Mouse (Mus musculus) adrenal gland, postnatal 14 days (tissue): Measurements from ENCODE around the gene Ell3. TPM values are rescaled to one million over a fixed set of nuclear protein-coding genes. Genes with fewer than 3 reads are reported as not detected.
A peak's percentile ranks its signal among the peaks of the same experiment; 100 is the strongest.
"Not testable (repeated sequence)": the region's sequence is repeated elsewhere in the genome, so short reads cannot be mapped to it uniquely, and the experiment has no call there.

Experiments
- DNase-seq: peaks from one replicate; pipeline ENCODE4 v3.0.0; 2021; ENCODE audit warnings: mixed read lengths
- long read RNA-seq, 2 experiments: library from polyadenylated mRNA; stranded (forward); transcript quantifications; one replicate each; pipeline ENCODE4 v2.0.0; 2021
- total RNA-seq: library from RNA; stranded (reverse); gene quantifications from 2 replicates; pipeline ENCODE4 v1.2.3, GENCODE M21; 2021

Ell3 gene
- 0.26 and 0.94 TPM in 2 replicates for total RNA-seq
- long read RNA-seq, experiment 1, partial matches to known transcripts: 0 of 2 reads
- long read RNA-seq, experiment 1, other reads (novel, unspliced or antisense): 1 of 2 reads
- long read RNA-seq, experiment 2: 0 reads

- no peak for DNase-seq
These were observed at the start of gene Ell3 for GRCm38 (mm10) chr2:121444178-121444577. Ell3 (minus strand) TSS chr2:121444278.

DNA sequence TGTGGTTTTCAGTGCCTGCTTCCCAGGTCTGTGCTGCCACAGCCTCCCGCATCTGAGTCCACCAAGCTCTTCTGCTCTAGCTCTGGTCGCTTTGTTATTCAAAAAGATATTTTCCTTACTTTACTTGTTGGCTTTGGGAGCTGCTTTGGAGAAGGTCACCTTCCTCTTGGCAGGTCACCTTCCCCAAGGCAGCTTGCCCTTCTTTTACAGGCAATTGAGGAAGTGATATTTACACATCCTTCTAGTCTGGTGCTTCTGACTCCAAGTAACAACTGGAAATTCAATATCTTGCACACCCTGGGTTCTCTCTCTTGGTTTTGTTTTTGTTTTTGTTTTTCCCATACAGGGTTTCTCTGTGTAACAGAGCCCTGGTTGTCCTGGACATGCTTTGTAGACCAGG is 40.3 kb upstream of the Ell3 start:
- not testable (repeated sequence) for DNase-seq

- no peak for DNase-seq
These were observed 39.5 kb upstream of the Ell3 start for GRCm38 (mm10) chr2:121483576-121483975.

DNA sequence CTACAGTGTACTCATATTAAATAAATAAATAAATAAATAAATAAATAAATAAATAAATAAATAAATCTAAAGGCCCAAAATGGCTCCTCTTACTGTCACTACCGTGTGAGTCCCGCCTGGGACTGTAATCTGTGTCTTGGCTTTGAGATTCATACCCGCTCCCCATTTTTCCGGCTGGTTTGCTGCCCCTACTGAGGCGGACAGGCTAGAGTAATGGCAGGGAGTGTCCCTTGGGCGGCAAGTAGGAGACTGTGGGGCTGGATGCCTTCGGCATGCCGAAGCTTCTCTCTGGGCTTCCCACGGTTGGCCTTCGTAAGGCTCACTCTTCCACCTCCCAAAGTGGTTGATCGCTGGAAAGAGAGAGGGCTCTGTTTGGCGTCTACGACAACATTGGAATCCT is 36.8 kb upstream of the Ell3 start:
- not testable (repeated sequence) for DNase-seq

DNA sequence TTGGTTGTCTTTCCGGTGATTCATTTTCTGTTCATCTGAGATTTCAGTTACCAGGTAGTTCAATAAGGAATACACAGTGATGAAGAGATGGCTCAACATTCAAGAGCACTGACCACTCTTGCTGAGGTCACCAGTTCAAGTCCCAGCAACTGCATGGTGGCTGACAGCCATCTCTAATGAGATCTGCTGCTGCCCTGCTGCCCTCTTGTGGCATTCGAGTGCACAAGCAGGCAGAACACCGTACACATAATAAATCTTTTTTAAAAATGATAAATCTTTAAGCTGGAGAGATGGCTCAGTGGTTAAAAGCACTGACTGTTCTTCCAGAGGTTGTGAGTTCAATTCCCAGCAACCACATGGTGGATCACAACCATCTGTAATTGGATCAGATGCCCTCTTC is 36.4 kb upstream of the Ell3 start:
- peak; percentile 66 for DNase-seq

DNA sequence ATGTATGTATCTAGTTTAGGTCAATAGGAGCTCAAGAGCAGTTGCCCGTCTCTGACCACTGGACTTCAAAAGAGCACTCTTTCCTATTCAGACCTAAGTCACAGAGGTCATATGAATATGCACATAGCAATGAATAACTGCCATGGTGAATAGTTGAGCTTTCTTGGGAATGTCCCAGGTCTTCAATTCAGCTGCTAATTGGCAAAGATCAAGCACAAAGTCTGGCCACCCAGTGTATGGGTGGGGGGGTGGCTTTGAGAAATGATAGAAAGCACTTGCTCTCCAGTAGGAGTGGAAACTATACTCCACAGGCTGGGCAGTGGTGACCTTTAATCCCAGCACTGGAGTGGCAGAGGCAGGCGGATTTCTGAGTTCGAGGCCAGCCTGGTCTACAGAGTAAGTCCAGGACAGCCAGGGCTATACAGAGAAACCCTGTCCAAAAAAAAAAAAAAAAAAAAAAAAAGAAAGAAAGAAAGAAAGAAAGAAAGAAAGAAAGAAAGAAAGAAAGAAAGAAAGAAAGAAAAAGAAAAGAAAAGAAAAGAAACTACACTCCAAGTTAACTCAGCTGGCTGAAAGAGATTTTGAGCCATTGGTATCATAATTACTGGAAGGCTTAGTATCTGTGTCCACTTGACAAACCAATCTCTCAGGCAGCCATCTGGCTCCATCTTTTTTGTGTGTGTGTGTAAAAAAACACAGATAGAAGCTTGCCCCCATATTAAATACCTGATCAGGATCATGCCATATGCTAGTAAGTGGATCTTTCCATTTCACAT is 33.6 kb upstream of the Ell3 start:
- DNase-seq: no peak

DNA sequence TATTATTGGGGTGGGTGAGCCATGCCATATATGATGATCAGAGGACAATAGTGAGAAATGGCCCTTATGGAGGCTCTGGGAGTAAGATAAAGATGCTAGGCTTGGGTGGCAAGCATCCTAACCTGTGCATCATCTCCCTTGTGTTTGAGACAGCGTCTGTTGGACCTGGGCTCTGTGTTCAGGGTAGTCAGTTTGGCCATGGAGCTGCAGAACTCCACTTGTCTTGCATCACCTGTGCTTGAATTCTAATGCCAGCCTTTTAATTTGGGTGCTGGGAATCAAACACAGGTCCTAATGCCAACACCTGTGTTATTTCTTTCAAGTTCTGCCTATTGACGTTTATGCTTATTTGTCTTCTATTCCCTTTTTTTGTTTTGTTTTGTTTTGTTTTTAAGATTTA is 31.2 kb upstream of the Ell3 start:
- not testable (repeated sequence) for DNase-seq

DNA sequence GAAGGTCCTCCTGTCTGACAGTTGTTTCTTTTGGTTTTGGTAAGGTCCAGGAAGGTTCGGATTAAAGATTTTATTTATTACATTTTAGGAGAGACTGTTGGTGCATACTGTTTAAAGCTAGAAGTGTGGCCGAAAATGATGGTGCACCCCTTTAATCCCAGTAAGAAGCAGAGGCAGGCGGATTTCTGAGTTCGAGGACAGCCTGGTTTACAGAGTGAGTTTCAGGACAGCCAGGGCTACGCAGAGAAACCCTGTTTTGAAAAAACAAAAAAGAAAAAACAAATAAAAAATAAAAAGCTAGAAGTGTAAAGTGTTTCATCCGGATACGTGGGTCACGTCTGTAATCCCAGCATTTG is 30.1 kb upstream of the Ell3 start:
- peak; percentile 21 for DNase-seq

DNA sequence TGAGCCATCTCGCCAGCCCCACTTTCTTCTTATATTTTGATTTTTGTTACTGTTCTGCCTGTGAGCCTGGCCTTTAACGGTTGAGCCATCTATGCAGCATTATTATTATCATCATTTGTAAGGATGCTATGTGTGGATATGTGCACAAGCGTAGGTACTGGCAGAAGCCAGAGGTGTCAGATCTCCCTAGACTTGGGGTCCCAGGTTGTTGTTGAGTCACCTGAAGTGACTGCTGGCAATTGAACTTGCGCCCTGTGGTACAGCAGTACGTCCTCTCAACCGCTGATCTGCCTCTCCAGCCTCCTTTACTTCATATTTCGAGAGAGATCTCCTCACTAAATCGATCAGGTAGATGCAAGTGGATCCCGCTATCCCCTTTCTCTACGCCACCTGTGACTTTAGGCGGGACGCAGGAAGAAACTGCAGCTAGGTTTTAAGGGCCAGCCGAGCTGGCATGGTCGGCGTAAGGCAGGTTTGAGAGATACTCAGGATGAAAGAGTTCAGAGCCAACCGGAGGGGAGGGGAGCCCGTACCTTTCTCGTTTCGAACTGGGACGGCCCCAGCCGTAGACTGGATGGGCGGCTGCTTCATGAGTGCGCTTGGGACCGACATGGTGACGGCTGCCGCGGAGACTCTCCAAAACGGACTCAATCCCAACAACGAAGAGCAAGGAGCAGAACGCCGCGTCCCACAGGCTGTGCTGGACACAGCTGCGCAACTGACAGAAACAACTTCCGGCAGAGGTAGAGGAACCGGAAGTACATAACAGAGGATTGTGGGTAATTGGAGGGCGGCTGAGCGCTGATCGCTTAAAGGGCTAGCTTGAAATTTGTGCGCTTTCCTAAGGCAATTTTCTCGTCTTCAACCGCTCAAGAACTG is 29.5 kb upstream of the Ell3 start, which contains the start of gene Mfap1b:
Gene Mfap1b (minus strand): TSS at position 767 of the 879 bp plus-strand sequence.
- DNase-seq: peak; percentile 88

DNA sequence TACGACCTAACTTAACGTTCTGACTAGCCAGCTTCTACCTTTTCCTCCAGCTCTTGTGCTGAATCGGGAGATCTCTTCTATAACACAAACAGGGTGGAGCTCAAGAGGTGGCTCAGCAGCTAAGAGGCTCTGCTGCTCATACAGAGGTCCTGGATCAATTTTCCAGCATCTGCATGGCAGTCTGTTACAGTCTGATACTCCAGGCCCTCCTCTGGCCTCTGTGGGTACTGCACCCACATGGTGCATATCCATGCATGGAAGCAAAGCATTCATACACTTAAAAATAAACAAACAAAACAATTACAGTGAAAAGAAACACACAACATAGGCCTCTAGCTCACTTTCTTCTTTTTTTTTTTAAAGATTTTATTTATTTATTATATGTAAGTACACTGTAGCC is 28.7 kb upstream of the Ell3 start:
- DNase-seq: not testable (repeated sequence)

DNA sequence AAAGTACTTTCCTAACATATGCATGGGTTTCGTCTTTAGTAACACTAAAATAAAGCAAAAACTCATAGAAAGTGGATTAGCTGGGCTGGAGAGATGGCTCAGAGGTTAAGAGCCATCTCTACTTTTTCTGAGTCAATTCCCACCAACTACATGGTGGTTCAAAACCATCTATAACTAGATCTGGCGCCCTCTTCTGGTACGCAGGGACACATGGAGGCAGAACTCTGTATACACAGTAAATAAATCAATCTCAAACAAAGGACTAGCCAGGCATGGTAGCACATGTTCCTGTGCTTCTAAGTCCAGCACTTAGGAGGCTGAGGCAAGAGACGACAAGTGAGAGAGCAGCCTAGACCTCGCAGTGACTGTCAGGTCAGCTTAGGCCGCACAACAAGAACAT is 24.9 kb upstream of the Ell3 start:
- not testable (repeated sequence) for DNase-seq

- no peak for DNase-seq
These were observed 16.0 kb upstream of the Ell3 start for GRCm38 (mm10) chr2:121460071-121460470.

- peak; percentile 94 for DNase-seq
These were observed 12.9 kb upstream of the Ell3 start, which contains the start of gene Serinc4 for GRCm38 (mm10) chr2:121456692-121457642. Serinc4 (minus strand) TSS chr2:121456781.

GRCm38 (mm10) chr2:121455534-121455933 is 11.5 kb upstream of the Ell3 start:
- no peak for DNase-seq

DNA sequence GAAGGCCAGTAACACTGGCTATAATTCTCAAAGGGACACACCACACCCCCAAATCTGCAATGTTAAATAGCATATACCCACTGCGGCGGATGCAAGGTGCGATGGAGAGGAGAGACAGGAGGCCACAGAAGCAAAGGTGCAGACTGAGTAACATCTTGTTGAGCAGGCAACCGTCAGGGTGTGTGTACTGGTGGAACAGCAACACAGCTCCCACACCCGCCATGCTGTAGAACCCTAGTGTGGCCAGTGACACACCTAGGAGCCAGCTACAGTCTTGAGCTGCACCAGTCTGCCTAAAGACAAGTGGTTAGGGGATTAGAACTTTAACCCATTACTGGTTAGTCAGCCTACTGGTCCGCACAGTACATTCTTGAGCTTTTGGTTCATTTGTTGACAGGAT is 9.8 kb upstream of the Ell3 start:
- no peak for DNase-seq

GRCm38 (mm10) chr2:121452990-121453389 is 8.9 kb upstream of the Ell3 start, which contains the start of gene Hypk:
Hypk (plus strand) TSS chr2:121453290.
- no peak for DNase-seq

- no peak for DNase-seq
These were observed 8.3 kb upstream of the Ell3 start for GRCm38 (mm10) chr2:121452361-121452760.

DNA sequence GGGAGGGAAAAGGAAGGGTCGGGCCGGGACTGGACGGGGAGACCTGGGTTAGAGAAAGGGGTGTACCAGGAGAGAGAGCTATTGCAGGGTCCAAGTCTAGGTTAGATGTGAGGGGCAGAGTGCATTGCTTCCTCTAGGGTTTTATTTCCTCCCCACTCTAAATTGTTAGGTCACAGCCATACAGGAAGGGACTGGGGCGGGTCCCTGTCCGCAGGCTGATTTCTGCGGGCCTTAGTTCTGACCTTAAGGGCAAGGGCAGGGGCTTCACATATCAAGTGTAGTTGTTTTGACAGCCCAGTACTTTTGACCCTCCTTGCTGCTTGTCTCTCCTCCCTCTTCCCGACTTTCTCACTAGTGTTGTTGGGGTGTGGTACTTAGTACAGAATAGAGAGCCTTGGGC is 6.0 kb upstream of the Ell3 start:
- DNase-seq: peak; percentile 28

- peak; percentile 54 for DNase-seq
These were observed 5.5 kb upstream of the Ell3 start for GRCm38 (mm10) chr2:121449545-121450011.

GRCm38 (mm10) chr2:121448739-121449535 is 4.9 kb upstream of the Ell3 start, which contains the start of gene Serf2:
Serf2 (plus strand) TSS chr2:121449195.
- peak; percentile 100 for DNase-seq

GRCm38 (mm10) chr2:121448136-121448535 is 4.1 kb upstream of the Ell3 start:
- peak; percentile 60 for DNase-seq
